Mouse (Mus musculus) testis, adult 2 months (tissue): ENCODE results near the gene Prr3. TPM values are rescaled to one million over a fixed set of nuclear protein-coding genes. Genes with fewer than 3 reads are reported as not detected.
"Not testable (repeated sequence)": the region's sequence is repeated elsewhere in the genome, so short reads cannot be mapped to it uniquely, and the experiment has no call there.

Experiments
- H3K27ac ChIP-seq: fragments of 200-500 bp; 2 replicates; pipeline ENCODE4 v1.5.1; 2012; ENCODE audit warnings: low read depth, low read length; ENCODE audit not compliant: control insufficient read depth, insufficient read depth
- H3K27me3 ChIP-seq: fragments of 200-500 bp; 2 replicates; pipeline ENCODE4 v1.6.1; 2012; ENCODE audit warnings: mild to moderate bottlenecking, low read length, moderate library complexity; ENCODE audit not compliant: control insufficient read depth, insufficient read depth
- H3K36me3 ChIP-seq: fragments of 200-500 bp; 2 replicates; pipeline ENCODE4 v1.6.1; 2012; ENCODE audit warnings: mild to moderate bottlenecking, low read length; ENCODE audit not compliant: control insufficient read depth, insufficient read depth
- H3K4me1 ChIP-seq: fragments of 200-500 bp; 2 replicates; pipeline ENCODE4 v1.6.1; 2012; ENCODE audit warnings: low read length; ENCODE audit not compliant: control insufficient read depth, insufficient read depth
- H3K4me3 ChIP-seq: fragments of 200-500 bp; 2 replicates; pipeline ENCODE4 v1.5.1; 2012; ENCODE audit warnings: low read depth, mild to moderate bottlenecking, low read length, moderate library complexity, mixed read lengths; ENCODE audit not compliant: control insufficient read depth
- CTCF ChIP-seq: fragments of 200-500 bp; IDR thresholded peaks from 2 replicates; pipeline ENCODE4 v1.5.1; 2012; ENCODE audit warnings: low read depth, mild to moderate bottlenecking, inconsistent platforms, low read length, moderate library complexity; ENCODE audit not compliant: control insufficient read depth, insufficient read depth, insufficient replicate concordance
- POLR2A ChIP-seq: fragments of 200-500 bp; IDR thresholded peaks from 2 replicates; pipeline ENCODE4 v1.6.1; 2012; ENCODE audit warnings: low read depth, mild to moderate bottlenecking, inconsistent platforms, low read length, moderate library complexity; ENCODE audit not compliant: control insufficient read depth
- polyA plus RNA-seq: library from polyadenylated mRNA; depleted of rRNA; stranded (reverse); fragments of >200 nt; gene quantifications from 2 replicates; pipeline ENCODE4 v1.2.3, GENCODE M21; 2012

Gene Prr3
- polyA plus RNA-seq, 1 experiment: 35.7 TPM

GRCm38 (mm10) chr17:35963279-35963678 lies 16.8 kb downstream of the Prr3 start:
- peaks cover 2% of the 10 kb centered on the region; the same call in 1 of the 2 replicates for H3K4me1 ChIP-seq
- no peak overlapping the region for H3K4me3 ChIP-seq
- no peak for TF ChIP-seq CTCF
- TF ChIP-seq POLR2A: no peak
- no peaks in the 10 kb centered on the region for H3K27me3 ChIP-seq
- no peak overlapping the region for H3K27ac ChIP-seq
- peaks cover 7% of the 10 kb centered on the region for H3K36me3 ChIP-seq

DNA sequence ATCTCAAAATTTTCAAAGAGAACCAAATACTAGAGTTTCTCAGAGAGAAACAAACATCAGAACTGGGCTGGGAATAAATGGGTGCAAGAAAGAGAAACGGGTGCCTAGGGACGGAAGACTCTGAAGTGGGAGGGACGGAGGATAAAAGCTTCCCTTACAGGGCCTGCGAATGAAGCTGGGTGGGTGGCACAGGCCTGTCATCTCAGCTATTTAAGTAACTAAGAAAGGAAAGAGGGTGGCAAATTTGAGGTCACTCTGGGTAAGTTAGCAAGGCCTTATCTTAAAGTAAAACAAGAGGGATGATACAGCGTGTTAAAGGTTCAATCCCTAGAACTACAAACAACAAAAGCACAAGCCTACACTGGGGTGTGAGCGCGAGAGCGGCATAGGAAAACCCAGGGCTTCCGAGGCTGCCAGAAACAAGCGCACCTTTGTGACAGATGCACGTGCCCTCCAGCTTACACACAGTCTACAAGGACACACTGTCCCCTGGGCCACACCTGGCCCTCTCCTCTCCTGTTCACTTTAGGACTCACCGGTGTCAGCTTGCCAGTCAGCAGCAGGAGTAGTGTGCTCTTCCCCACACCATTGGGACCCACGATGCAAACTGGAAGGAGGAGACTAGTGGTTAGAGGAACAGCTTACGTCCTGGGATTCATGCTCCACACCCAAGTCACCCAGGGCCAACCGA lies 21.4 kb downstream of the Prr3 start:
- Histone ChIP-seq H3K27me3 (no peaks in the 10 kb centered on the region), H3K4me3 (no peak overlapping the region), H3K4me1 (no peaks in the 10 kb centered on the region), H3K27ac (no peak overlapping the region), H3K36me3 (peaks cover 7% of the 10 kb centered on the region)
- TF ChIP-seq CTCF: no peak
- TF ChIP-seq POLR2A: no peak

DNA sequence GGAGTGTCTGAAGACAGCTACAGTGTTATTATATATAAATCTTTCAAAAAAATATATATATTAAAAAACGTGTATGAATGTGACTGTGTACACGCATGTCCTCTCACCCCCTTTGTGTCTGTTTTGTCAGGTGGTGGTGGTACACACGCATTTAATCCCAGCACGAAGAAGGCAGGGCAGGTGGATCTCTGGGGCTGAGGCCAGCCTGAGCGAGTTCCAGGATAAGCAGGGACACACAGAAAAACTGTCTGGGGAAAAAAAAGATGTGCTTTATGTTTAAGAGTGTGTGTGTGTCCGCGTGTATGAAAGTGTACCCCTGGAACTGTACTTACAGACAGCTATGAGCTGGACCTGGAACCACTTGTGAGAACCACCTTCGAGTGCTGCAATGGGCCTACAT lies 25.4 kb downstream of the Prr3 start:
- H3K36me3 ChIP-seq: no peaks in the 10 kb centered on the region; the same call in 1 of the 2 replicates
- no peaks in the 10 kb centered on the region for H3K27me3 ChIP-seq
- no peak overlapping the region for H3K27ac ChIP-seq
- H3K4me3 ChIP-seq: no peak overlapping the region
- TF ChIP-seq CTCF (no peak), POLR2A (no peak)
- H3K4me1 ChIP-seq: no peaks in the 10 kb centered on the region

DNA sequence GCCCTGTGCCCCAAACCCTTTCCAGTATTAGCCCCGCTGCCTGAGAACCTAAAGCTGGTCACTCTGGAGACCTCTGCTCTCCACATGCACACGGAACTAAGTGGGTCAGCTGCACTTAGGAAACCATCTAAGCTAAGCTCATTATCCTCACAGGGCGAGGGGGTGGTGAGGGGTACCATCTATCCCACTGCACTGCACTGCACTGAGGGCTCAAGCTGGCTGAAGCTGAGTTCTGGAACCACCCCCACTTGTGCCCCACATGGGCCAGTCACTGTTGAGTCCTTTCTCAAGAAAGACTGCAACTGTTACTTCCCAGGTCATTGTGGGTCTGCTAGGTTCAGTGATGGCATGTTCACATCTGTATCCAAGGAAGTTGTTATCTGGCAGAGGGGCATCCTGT lies 27.5 kb downstream of the Prr3 start:
- H3K27ac ChIP-seq, H3K36me3 ChIP-seq, H3K27me3 ChIP-seq, H3K4me3 ChIP-seq, H3K4me1 ChIP-seq: not testable (repeated sequence)

DNA sequence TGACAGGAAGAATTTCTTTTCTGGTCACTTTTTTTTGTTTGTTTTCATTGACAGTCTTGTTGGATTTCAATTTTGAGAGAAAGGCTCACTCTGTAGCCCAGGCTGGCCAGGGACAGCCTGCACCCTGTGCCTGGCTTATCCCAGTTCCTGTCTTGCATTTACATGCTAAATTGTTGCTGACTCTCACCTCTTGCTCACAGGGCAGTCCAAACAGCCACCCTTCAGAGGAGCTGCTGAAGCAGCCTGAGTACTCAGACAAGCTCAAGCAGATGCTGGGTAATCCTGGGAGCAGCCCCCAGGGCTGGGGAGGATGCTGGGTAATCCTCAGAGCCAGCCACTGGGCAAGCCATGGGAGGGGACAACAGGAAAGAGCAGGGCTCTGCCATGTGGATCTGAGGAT lies 29.1 kb downstream of the Prr3 start:
- not testable (repeated sequence) for H3K36me3 ChIP-seq, H3K4me1 ChIP-seq, H3K27me3 ChIP-seq, H3K4me3 ChIP-seq, H3K27ac ChIP-seq

DNA sequence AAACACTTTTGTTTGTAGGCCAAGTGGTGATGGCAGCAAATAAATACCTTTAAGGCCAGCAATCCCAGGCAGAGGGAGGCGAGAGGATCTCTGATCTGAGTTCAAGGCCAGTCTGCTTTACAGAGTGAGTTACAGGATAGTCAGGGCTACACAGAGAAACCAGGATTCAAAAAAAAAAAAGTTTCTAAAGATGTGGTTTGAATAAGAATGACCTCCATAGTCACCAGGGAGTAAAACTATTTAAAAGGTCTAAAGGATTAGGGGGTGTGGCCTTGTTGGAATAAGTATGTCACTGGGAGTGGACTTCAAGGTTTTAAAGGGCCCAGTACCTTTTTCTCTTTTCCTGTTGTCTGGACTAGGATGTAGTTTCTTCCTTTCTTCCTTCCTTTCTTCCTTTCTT lies 40.1 kb downstream of the Prr3 start:
- H3K4me1 ChIP-seq: no peaks in the 10 kb centered on the region
- H3K4me3 ChIP-seq: no peak overlapping the region
- H3K27ac ChIP-seq: no peak overlapping the region
- H3K36me3 ChIP-seq: no peaks in the 10 kb centered on the region
- no peak for TF ChIP-seq POLR2A
- TF ChIP-seq CTCF: no peak
- no peaks in the 10 kb centered on the region for H3K27me3 ChIP-seq

- H3K27me3 ChIP-seq: no peaks in the 10 kb centered on the region
- H3K27ac ChIP-seq: no peak overlapping the region
- no peaks in the 10 kb centered on the region for H3K4me1 ChIP-seq
- TF ChIP-seq CTCF: no peak
- TF ChIP-seq POLR2A: no peak
- no peak overlapping the region for H3K4me3 ChIP-seq
- H3K36me3 ChIP-seq: no peaks in the 10 kb centered on the region
Observed at GRCm38 (mm10) chr17:35939108-35939507, 40.9 kb downstream of the Prr3 start.

DNA sequence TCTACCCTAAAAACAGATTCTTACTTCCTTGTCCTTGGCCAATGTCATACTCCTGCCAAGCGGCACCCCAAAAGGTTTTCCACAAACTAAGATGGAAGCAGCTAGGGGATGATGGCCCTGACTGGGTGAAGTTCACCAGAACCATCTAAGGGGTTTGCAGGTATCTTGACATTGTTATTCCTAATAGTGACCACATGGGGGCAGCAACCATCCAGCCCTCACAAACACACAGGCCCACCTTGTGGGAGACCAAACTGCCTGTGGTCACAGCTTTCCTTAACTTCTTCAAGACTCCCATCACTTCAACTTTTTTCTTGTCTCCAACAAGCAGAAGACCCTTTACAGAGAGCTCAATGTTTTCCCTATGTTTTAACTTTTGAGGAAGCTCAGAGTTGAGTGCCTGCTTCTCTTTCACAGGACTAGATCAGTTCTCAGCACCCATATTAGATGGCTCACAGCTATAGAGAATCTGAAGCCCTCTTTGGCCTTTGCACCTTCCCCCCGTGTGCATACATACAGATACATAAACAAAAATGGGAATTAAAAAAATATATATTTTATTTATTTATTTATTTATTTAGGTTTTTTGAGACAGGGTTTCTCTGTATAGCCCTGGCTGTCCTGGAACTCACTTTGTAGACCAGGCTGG lies 42.2 kb downstream of the Prr3 start:
- no peak overlapping the region for H3K27ac ChIP-seq
- TF ChIP-seq POLR2A (no peak), CTCF (peak; percentile 83; the same call in 1 of the 2 replicates)
- no peaks in the 10 kb centered on the region for H3K27me3 ChIP-seq
- no peaks in the 10 kb centered on the region for H3K36me3 ChIP-seq
- H3K4me3 ChIP-seq: no peak overlapping the region
- no peaks in the 10 kb centered on the region for H3K4me1 ChIP-seq

DNA sequence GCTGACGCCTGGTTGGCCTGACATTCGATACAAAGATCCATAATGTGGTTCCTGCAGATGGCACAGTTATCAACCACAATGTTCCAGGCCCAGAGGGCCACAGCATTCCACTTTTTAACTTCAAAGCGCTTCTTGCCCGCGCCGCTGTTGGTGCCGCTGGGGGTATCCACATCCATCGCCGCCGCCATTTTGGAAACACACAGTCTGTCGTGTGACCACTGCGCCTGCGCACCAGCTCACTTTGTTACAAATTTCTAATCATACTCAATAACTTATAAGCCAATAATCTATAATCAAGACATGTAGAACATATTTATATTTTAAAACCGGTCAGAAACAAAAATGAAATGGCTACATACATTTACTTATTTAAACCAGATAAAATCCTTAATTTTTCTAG lies 44.3 kb downstream of the Prr3 start:
- not testable (repeated sequence) for H3K4me1 ChIP-seq, H3K27ac ChIP-seq, H3K36me3 ChIP-seq, H3K27me3 ChIP-seq
- H3K4me3 ChIP-seq: peak overlapping the region; percentile 37
